Mouse (Mus musculus) olfactory bulb, adult 2 months (tissue): ENCODE measurements around the gene Alox5ap.

Experiments used
- CTCF ChIP-seq: fragments of 200-500 bp; IDR thresholded peaks from 2 replicates; pipeline ENCODE4 v1.5.1; 2012; ENCODE audit warnings: low read depth, mild to moderate bottlenecking, low read length, moderate library complexity; ENCODE audit not compliant: insufficient read depth
- POLR2A ChIP-seq: fragments of 200-500 bp; IDR thresholded peaks from 2 replicates; pipeline ENCODE4 v1.6.1; 2012; ENCODE audit warnings: mild to moderate bottlenecking, low read depth, low read length, moderate library complexity; ENCODE audit not compliant: insufficient read depth

DNA sequence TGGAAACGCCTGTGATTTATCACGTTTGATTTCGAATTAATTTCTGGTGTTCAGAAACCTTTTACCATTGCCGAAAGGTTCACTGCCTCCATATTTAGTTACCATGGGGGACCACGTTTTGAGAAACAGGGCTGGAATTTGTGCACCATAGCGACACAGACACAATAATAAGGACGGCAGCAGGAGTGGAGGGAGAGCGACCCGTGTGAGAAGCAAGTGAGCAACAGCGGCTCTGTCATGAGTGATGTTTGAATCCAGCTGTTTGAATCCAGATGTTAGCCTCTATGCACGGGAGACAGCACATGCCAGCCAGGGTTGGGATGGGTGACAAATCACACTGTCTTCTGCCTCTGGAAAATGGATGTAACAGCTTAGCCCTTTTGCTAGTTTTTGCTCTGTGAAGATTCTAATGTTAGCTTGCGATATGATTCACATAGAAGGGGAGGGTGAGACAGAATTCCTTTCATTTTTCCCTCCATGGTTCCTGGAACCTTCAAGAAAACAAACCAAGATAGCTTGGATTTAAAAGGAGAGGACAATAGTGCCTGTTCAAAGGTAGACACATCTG, 50.0 kb downstream of the Alox5ap start:
- TF ChIP-seq CTCF = no peak
- no peak for TF ChIP-seq POLR2A
